Mouse (Mus musculus): ENCODE data around the gene Stxbp5.

GRCm38 (mm10) chr10:9807596-9807995 is 93.3 kb downstream of the Stxbp5 start:
- TF ChIP-seq KAT2A (conservative IDR thresholded peaks at IDR 0.05; ENCODE audit: low read depth, low read length) (no peak), POLR2A (IDR thresholded peaks at IDR 0.05; ENCODE audit: control insufficient read depth in 1 of 2, insufficient read depth in 1 of 2, low read depth in 1 of 2, low read length in 2 of 2, poor library complexity in 1 of 2) (no peak), CTCF (IDR thresholded peaks at IDR 0.05 in 2 of 3, conservative IDR thresholded peaks at IDR 0.05 in 1 of 3; ENCODE audit: control insufficient read depth in 1 of 3, insufficient read depth in 1 of 3, low read depth in 2 of 3, low read length in 3 of 3, poor library complexity in 1 of 3, severe bottlenecking in 1 of 3) (no peak), CHD1 (IDR thresholded peaks at IDR 0.05; ENCODE audit: low read depth, low read length) (no peak), ZKSCAN1 (IDR thresholded peaks at IDR 0.05; ENCODE audit: low read depth, low read length) (no peak), ZMIZ1 (IDR thresholded peaks at IDR 0.05; ENCODE audit: low read depth, low read length) (no peak), SIN3A (IDR thresholded peaks at IDR 0.05; ENCODE audit: low read length) (no peak), EP300 (IDR thresholded peaks at IDR 0.05; ENCODE audit: low read depth in 1 of 2, low read length in 2 of 2) (no peak), USF2 (IDR thresholded peaks at IDR 0.05; ENCODE audit: borderline replicate concordance in 1 of 2, insufficient read depth in 1 of 2, low read depth in 1 of 2, low read length in 2 of 2) (no peak)

All from MEL (cell line).